Mouse (Mus musculus) forebrain, embryonic 16.5 days (tissue): ENCODE measurements around the gene Asf1b. TPM values are rescaled to one million over a fixed set of nuclear protein-coding genes. Genes with fewer than 3 reads are reported as not detected.

ENCODE experiments used
- ATAC-seq: fragments of 200-750 bp; cut with Nextera tagmentation; 2 replicates; pipeline ENCODE4 v1.8.0; 2017; ENCODE audit warnings: mild to moderate bottlenecking, moderate library complexity
- H3K27ac ChIP-seq: fragments of 300-500 bp; sonication (generic); 2 replicates; pipeline ENCODE4 v1.5.1; 2014; ENCODE audit warnings: low read length, control low read depth
- H3K27me3 ChIP-seq: fragments of 300-500 bp; sonication (generic); replicated peaks from 2 replicates; pipeline ENCODE4 v1.6.1; 2014; ENCODE audit warnings: low read length; ENCODE audit not compliant: control insufficient read depth, insufficient read depth
- H3K36me3 ChIP-seq: fragments of 300-500 bp; sonication (generic); 2 replicates; pipeline ENCODE4 v1.6.1; 2014; ENCODE audit not compliant: control insufficient read depth, insufficient read depth
- H3K4me1 ChIP-seq: fragments of 300-500 bp; sonication (generic); replicated peaks from 2 replicates; pipeline ENCODE4 v1.6.1; 2014; ENCODE audit warnings: low read length; ENCODE audit not compliant: control insufficient read depth, insufficient read depth
- H3K4me2 ChIP-seq: fragments of 300-500 bp; sonication (generic); 2 replicates; pipeline ENCODE4 v1.6.1; 2014; ENCODE audit warnings: mild to moderate bottlenecking, low read length, control low read depth
- H3K4me3 ChIP-seq: fragments of 300-500 bp; sonication (generic); replicated peaks from 2 replicates; pipeline ENCODE4 v1.5.1; 2014; ENCODE audit warnings: mild to moderate bottlenecking, low read length, control low read depth
- H3K9ac ChIP-seq: fragments of 300-500 bp; sonication (generic); replicated peaks from 2 replicates; pipeline ENCODE4 v1.6.1; 2014; ENCODE audit warnings: low read depth, low read length, control low read depth
- H3K9me3 ChIP-seq: fragments of 300-500 bp; sonication (generic); 2 replicates; pipeline ENCODE4 v1.6.1; 2016; ENCODE audit warnings: low read length; ENCODE audit not compliant: control insufficient read depth
- WGBS: fragments of 180-500 bp; shearing (Covaris S2); extraction: QIAGEN DNeasy Blood & Tissue Kit; methylation state at CpG from one replicate; pipeline ENCODE4 v1.1.7; 2014; 5-methylcytosine and 5-hydroxymethylcytosine counted together
- polyA plus RNA-seq: library from polyadenylated mRNA; unstranded; fragments of >200 nt; fragmentation: Nextera tagmentation; extraction: Ambion mirVana; gene quantifications from 2 replicates; pipeline ENCODE4 v1.2.1, GENCODE M21; 2015

Gene Asf1b
- polyA plus RNA-seq = 14.8 and 19.5 TPM in 2 replicates

GRCm38 (mm10) chr8:83955106-83955957 is at the start of gene Asf1b, which contains the start of gene Gm10644:
Asf1b (plus strand) TSS chr8:83955507.
Gm10644 (minus strand) TSS chr8:83955205.
- Histone ChIP-seq H3K9ac (peak within 1 kb of the TSS; percentile 54), H3K4me3 (peak within 1 kb of the TSS; percentile 69), H3K9me3 (no peaks in the 10 kb centered on the region), H3K27me3 (no peaks in the 10 kb centered on the region), H3K4me1 (peaks cover 15% of the 10 kb centered on the region), H3K27ac (no peak within 1 kb of the TSS), H3K36me3 (no peaks in the 10 kb centered on the region), H3K4me2 (peak within 1 kb of the TSS; percentile 97)
- under 1% methylated on average over 75 of the region's 75 CpGs for WGBS
- peak; percentile 99 for ATAC-seq

- H3K4me1 ChIP-seq = peaks cover 36% of the 10 kb centered on the region
- H3K4me2 ChIP-seq = no peak overlapping the region
- H3K27me3 ChIP-seq = no peaks in the 10 kb centered on the region
- H3K36me3 ChIP-seq = no peaks in the 10 kb centered on the region
- no peak overlapping the region for H3K9ac ChIP-seq
- ATAC-seq = no peak
- no peak overlapping the region for H3K4me3 ChIP-seq
- 82% methylated on average over 6 of the region's 6 CpGs for WGBS
- no peak overlapping the region for H3K27ac ChIP-seq
- no peaks in the 10 kb centered on the region for H3K9me3 ChIP-seq
These were observed 46.7 kb upstream of the Asf1b start for GRCm38 (mm10) chr8:83908583-83908982.

DNA sequence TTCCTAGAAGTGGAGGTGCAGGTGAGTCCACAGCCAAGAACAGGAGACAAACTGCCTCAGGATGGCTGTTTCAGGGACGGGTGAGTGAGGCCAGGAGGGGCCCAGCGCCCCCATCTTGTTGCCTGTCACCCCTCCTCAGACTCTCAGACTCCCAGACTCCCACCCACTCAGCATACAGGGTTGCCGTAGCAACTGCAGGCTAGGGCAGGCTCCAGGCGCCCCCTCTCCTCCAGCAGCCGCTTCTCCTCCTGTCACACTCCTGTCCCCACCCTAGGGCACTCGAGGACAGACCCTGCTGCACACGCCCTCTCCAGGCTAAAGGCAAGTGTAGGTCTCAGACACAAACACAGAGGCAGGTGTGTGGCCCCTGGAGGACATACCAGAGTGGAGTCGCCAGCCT is 46.0 kb upstream of the Asf1b start:
- no peak overlapping the region for H3K9ac ChIP-seq
- 41% methylated on average over 8 of the region's 8 CpGs for WGBS

GRCm38 (mm10) chr8:83911809-83912731 is 43.2 kb upstream of the Asf1b start:
- Histone ChIP-seq H3K27me3 (no peaks in the 10 kb centered on the region), H3K4me1 (peaks cover 41% of the 10 kb centered on the region), H3K9me3 (no peaks in the 10 kb centered on the region), H3K4me3 (no peak overlapping the region), H3K27ac (no peak overlapping the region), H3K9ac (no peak overlapping the region), H3K4me2 (no peak overlapping the region), H3K36me3 (no peaks in the 10 kb centered on the region)
- 76% methylated on average over 5 of the region's 5 CpGs for WGBS
- ATAC-seq = no peak

More for the DNA sequence above, 46.0 kb upstream of the Asf1b start:
- Histone ChIP-seq H3K4me2 (no peak overlapping the region), H3K36me3 (no peaks in the 10 kb centered on the region), H3K4me3 (no peak overlapping the region), H3K27me3 (no peaks in the 10 kb centered on the region), H3K27ac (no peak overlapping the region), H3K9me3 (no peaks in the 10 kb centered on the region), H3K4me1 (peaks cover 30% of the 10 kb centered on the region)
- ATAC-seq = no peak

DNA sequence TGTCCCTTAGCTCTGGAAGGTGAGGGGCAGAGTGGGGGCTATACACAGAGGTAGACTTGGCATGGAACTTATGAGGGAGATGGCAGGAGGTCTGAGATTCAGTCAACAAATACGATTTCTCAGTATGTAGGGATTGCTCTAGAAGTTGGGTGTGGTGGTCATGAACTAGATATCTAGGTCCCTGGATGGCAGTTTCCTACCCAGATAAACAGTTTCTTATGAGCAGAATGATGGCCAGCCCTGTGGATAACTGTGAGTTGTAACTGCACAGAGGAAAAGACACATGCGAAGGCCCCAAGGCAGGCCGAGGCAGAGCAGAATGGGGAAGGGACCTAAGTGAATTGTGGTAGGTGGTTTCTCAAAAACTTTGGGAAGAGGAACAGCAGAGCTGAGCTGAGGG is 41.1 kb upstream of the Asf1b start:
- 91% methylated on average over 3 of the region's 3 CpGs for WGBS
- Histone ChIP-seq H3K27ac (no peak overlapping the region), H3K9ac (no peak overlapping the region), H3K4me2 (no peak overlapping the region), H3K27me3 (no peaks in the 10 kb centered on the region), H3K9me3 (no peaks in the 10 kb centered on the region), H3K4me3 (no peak overlapping the region), H3K36me3 (no peaks in the 10 kb centered on the region), H3K4me1 (peaks cover 24% of the 10 kb centered on the region)
- ATAC-seq = no peak

DNA sequence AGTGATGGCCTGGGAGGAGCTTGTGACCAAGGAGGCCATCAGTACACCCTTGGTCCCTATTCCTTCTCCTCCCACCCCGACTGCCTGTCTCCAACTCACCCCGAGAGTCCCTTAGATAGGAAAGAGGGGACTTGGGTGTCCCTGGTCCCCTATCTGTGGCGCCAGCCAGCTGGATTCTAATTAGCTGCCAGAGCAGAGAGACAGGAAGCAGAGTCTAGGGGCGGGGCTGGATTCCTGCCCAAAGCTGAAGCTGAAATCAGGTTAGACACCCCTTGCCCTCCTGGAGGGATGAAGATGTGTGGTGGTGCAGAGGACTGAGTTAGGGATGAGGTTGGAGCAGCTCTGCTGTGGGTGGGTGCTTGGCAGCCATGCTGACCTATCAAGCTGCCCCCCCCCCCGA is 40.4 kb upstream of the Asf1b start:
- H3K9me3 ChIP-seq = no peaks in the 10 kb centered on the region
- H3K4me3 ChIP-seq = no peak overlapping the region
- 61% methylated on average over 5 of the region's 5 CpGs for WGBS
- no peaks in the 10 kb centered on the region for H3K36me3 ChIP-seq
- H3K9ac ChIP-seq = no peak overlapping the region
- ATAC-seq = no peak; the same call in 1 of the 2 replicates
- H3K4me2 ChIP-seq = no peak overlapping the region
- H3K27ac ChIP-seq = no peak overlapping the region
- no peaks in the 10 kb centered on the region for H3K27me3 ChIP-seq
- peaks cover 22% of the 10 kb centered on the region for H3K4me1 ChIP-seq

GRCm38 (mm10) chr8:83916015-83916414 is 39.3 kb upstream of the Asf1b start:
- peaks cover 22% of the 10 kb centered on the region for H3K4me1 ChIP-seq
- no peak overlapping the region for H3K4me3 ChIP-seq
- H3K27ac ChIP-seq = peak overlapping the region; percentile 14; the same call in 1 of the 2 replicates
- H3K4me2 ChIP-seq = no peak overlapping the region
- no peaks in the 10 kb centered on the region for H3K9me3 ChIP-seq
- H3K9ac ChIP-seq = no peak overlapping the region
- 59% methylated on average over 5 of the region's 5 CpGs for WGBS
- ATAC-seq = no peak
- no peaks in the 10 kb centered on the region for H3K27me3 ChIP-seq
- H3K36me3 ChIP-seq = peaks cover under 1% of the 10 kb centered on the region

DNA sequence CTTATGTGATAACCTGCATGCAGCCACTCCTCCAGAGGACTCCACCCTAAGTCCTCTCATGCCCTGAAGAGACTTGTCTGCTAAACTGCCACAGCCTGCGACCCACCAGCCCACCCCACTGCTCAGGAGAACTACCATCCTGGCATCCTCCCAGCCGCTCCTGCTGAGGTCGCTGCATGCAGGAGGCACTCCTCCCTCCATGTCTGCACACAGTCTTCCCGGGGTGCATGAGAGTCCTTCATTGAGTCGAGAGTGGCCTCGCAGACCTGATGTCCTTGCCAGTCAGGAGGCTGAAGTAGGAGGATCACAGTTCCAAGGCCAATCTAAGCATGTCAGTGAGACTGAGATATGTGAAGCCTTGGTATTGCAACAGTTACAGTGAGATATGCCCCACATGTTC is 37.7 kb upstream of the Asf1b start:
- ATAC-seq = no peak
- H3K9me3 ChIP-seq = no peaks in the 10 kb centered on the region
- WGBS = 73% methylated on average over 6 of the region's 6 CpGs
- H3K4me3 ChIP-seq = no peak overlapping the region
- H3K36me3 ChIP-seq = peaks cover 5% of the 10 kb centered on the region
- no peak overlapping the region for H3K27ac ChIP-seq
- H3K27me3 ChIP-seq = no peaks in the 10 kb centered on the region
- H3K4me1 ChIP-seq = peaks cover 22% of the 10 kb centered on the region
- H3K9ac ChIP-seq = no peak overlapping the region
- H3K4me2 ChIP-seq = no peak overlapping the region

DNA sequence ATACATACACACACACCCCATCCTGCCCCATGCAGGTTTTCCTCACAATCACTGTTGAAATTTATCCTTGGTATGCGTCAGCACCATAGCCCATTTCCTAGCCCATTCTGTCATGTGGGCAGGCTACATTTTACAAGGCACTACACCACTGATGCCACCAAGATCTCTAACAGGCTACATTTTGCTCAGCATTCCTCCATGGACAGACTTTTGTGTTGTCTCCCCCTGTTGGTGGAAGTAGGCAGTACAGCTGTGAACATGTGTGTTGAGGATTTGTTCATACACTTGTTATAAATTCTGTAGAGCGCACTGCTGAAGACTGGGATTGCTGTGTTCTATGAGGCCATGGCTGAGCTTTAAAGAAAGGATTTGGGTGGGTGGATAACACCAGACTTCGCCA is 33.7 kb upstream of the Asf1b start:
- H3K36me3 ChIP-seq = peaks cover 18% of the 10 kb centered on the region
- ATAC-seq = peak; percentile 43
- 76% methylated on average over 3 of the region's 3 CpGs for WGBS

More for the DNA sequence above, 33.7 kb upstream of the Asf1b start:
- Histone ChIP-seq H3K4me2 (no peak overlapping the region), H3K9me3 (no peaks in the 10 kb centered on the region), H3K27ac (no peak overlapping the region), H3K4me1 (no peaks in the 10 kb centered on the region), H3K9ac (no peak overlapping the region), H3K27me3 (no peaks in the 10 kb centered on the region), H3K4me3 (no peak overlapping the region)
